ENCODE assay signal across 8 mouse cellular contexts in genomic region chr3:133876439-133877072, GRCm38 (mm10).
DNase-seq lines count a peak whose midpoint lies in the region; ATAC-seq and TF ChIP-seq lines count a peak whose summit lies in the region.

No protein-coding gene starts in this region.

- no peaks in the 10 kb centered on the region for H3K9me3 ChIP-seq in hindbrain, embryonic 10.5 days
- H3K9me3 ChIP-seq in lung, postnatal 0 days (ENCODE audit: low read length) = no peaks in the 10 kb centered on the region

- peak overlapping the region; percentile 62 for H3K27ac ChIP-seq in hindbrain, embryonic 10.5 days
- no peak overlapping the region for H3K27ac ChIP-seq in lung, postnatal 0 days (ENCODE audit: low read length)

- 21% methylated on average over 13 of the region's 13 CpGs for WGBS in hindbrain, embryonic 10.5 days
- 9% methylated on average over 13 of the region's 13 CpGs for WGBS in lung, postnatal 0 days

- H3K9ac ChIP-seq in lung, postnatal 0 days (replicated peaks; ENCODE audit: low read depth) = no peak overlapping the region

- peak; percentile 81 for ATAC-seq in lung, postnatal 0 days

- peaks cover 17% of the 10 kb centered on the region for H3K4me1 ChIP-seq in hindbrain, embryonic 10.5 days (replicated peaks)
- H3K4me1 ChIP-seq in lung, postnatal 0 days (ENCODE audit: insufficient read depth, low read depth, low read length) = peaks cover 4% of the 10 kb centered on the region; the same call in 1 of the 2 replicates

- no peak for TF ChIP-seq EP300 in lung, postnatal 0 days (IDR thresholded peaks at IDR 0.05)

- H3K36me3 ChIP-seq in hindbrain, embryonic 10.5 days = no peaks in the 10 kb centered on the region
- no peaks in the 10 kb centered on the region for H3K36me3 ChIP-seq in lung, postnatal 0 days (ENCODE audit: insufficient read depth, low read length)

- DNase-seq in NIH3T3 (ENCODE audit: low read depth) = peak; percentile 87
- peak; percentile 61 for DNase-seq in cerebellum, adult 8-10 months
- peak; percentile 66 to 95 for DNase-seq in frontal cortex, adult 2 months (ENCODE audit: extremely low spot score in 1 of 2, low spot score in 1 of 2)
- peak; percentile 74 for DNase-seq in hindbrain, embryonic 10.5 days (ENCODE audit: low spot score)
- DNase-seq in layer of hippocampus, adult 8-10 months (ENCODE audit: low spot score in 2 of 2) = peak; percentile 57 to 86
- DNase-seq in lung, postnatal 0 days (ENCODE audit: low spot score) = peak; percentile 81
- peak; percentile 76 for DNase-seq in right cerebral cortex, adult 18-20 months
- no peak for DNase-seq in thymus, postnatal 36 days

- H3K27me3 ChIP-seq in hindbrain, embryonic 10.5 days (ENCODE audit: insufficient read depth, poor library complexity, severe bottlenecking) = 0 out of 2 replicates have a peak, but pooled peaks cover 2% of the 10 kb centered on the region
- H3K27me3 ChIP-seq in lung, postnatal 0 days (replicated peaks; ENCODE audit: insufficient read depth, low read length) = no peaks in the 10 kb centered on the region

- peak overlapping the region; percentile 27; the same call in 1 of the 2 replicates for H3K4me3 ChIP-seq in hindbrain, embryonic 10.5 days
- no peak overlapping the region for H3K4me3 ChIP-seq in lung, postnatal 0 days (ENCODE audit: low read depth, low read length)

- TF ChIP-seq CTCF in lung, postnatal 0 days (IDR thresholded peaks at IDR 0.05) = peak; percentile 84

- peak overlapping the region; percentile 37 for H3K4me2 ChIP-seq in lung, postnatal 0 days (replicated peaks; ENCODE audit: low read depth, low read length)

Comparison
In these comparisons a context has a peak if more than half of its experiments do, and no peak if none do; other contexts are left out.
1. DNase-seq: peak in NIH3T3 (single experiment), cerebellum, adult 8-10 months (single experiment), frontal cortex, adult 2 months (2 of 2), hindbrain, embryonic 10.5 days (single experiment), layer of hippocampus, adult 8-10 months (2 of 2), lung, postnatal 0 days (single experiment) and right cerebral cortex, adult 18-20 months (single experiment); none in thymus, postnatal 36 days (0 of 2).